Mouse (Mus musculus): ENCODE measurements around the gene Prkcd.

- no peak for TF ChIP-seq EP300 (IDR thresholded peaks at IDR 0.05; ENCODE audit: low read depth)
- TF ChIP-seq CTCF (IDR thresholded peaks at IDR 0.05; ENCODE audit: low read depth): no peak
Measured at GRCm38 (mm10) chr14:30609499-30609898, 16.5 kb downstream of the Prkcd start.

Measured in liver, embryonic 14.5 days (tissue).